Mouse (Mus musculus): ENCODE measurements at regions not wholly inside any gene's neighbourhood (a gene's known extent, or its start where the extent isn't known, plus 50 kb on each side); places are given as distances from the start of the nearest gene placed in this dataset.
"Not testable (repeated sequence)": the region's sequence is repeated elsewhere in the genome, so short reads cannot be mapped to it uniquely, and the experiment has no call there.

GRCm38 (mm10) chr2:149203896-149204295 lies 186.9 kb upstream of the Gm10750 start:
- no peaks in the 10 kb centered on the region for H3K27me3 ChIP-seq
- TF ChIP-seq CTCF (IDR thresholded peaks at IDR 0.05) = no peak
- ChIA-PET CTCF (no interaction called here), POLR2A (no interaction called here)
- in situ Hi-C loops (cut with MboI; ENCODE audit: low pct_unique_long_range_greater_than_20kb) = no loop called here
- ATAC-seq (no peak), DNase-seq (ENCODE audit: low read depth, low spot score) (no peak)

- ATAC-seq = no peak
- ChIA-PET POLR2A (no interaction called here), CTCF (interaction anchor here (1.0 kb wide), 1 partner anchor 21 kb away, joined by 3 read pairs; no protein-coding TSS in a partner anchor)
- DNase-seq (ENCODE audit: low read depth, low spot score) = no peak
- no peaks in the 10 kb centered on the region for H3K27me3 ChIP-seq
- in situ Hi-C loops (cut with MboI; ENCODE audit: low pct_unique_long_range_greater_than_20kb) = loop anchor here (5.0 kb wide), 1 partner anchor 103 kb away; no protein-coding TSS in a partner anchor
- no peak for TF ChIP-seq CTCF (IDR thresholded peaks at IDR 0.05)
Observed at GRCm38 (mm10) chr2:149195736-149196135, 178.7 kb upstream of the Gm10750 start.

DNA sequence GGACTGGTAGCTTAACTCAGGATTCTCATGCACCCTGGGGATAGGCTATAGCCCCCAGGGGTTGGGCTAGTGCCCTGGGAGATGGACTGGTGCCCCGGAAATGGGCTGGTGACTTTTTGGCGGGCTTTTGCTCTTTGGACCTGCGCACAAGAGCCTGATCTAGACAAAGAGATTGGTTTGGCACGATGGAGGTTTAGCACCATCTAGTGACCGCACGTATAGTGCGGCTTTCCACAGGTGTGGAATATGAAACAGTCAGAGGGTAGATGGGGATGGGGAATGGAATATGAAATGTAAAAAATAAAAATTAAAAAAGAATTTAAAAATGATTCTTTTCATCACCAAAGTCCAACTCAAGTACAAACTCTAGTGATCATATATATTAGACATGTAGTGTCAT lies 141.4 kb upstream of the Gm10750 start:
- CTCF ChIA-PET; ATAC-seq; H3K27me3 ChIP-seq; DNase-seq (ENCODE audit: low read depth, low spot score); in situ Hi-C loops (cut with MboI; ENCODE audit: low pct_unique_long_range_greater_than_20kb); POLR2A ChIA-PET: not testable (repeated sequence)
- peak; percentile 48 for TF ChIP-seq CTCF (IDR thresholded peaks at IDR 0.05)

DNA sequence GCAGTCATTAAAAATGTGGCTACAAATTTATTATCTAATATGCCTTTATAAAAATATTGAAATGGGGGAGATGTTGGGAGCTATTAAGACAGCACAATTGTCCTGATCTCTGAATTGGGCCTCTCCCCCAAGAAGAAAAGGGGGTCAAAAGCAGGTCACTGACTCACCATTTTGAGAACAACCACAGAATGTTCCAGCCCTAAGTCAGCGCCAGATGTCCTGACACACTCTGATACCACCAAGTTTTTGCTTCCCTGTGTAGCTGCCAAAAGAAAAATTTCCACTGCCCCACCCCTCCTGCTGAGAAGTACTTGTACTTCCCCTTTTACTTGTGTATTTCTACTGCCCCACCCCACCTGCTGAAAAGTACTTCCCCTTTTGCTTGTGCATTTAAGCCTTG lies 92.5 kb upstream of the Gm10750 start:
- in situ Hi-C loops (cut with MboI; ENCODE audit: low pct_unique_long_range_greater_than_20kb); DNase-seq (ENCODE audit: low read depth, low spot score); CTCF ChIA-PET; POLR2A ChIA-PET; ATAC-seq; H3K27me3 ChIP-seq: not testable (repeated sequence)

GRCm38 (mm10) chr2:149092146-149092545 lies 75.1 kb upstream of the Gm10750 start:
- in situ Hi-C loops (cut with MboI; ENCODE audit: low pct_unique_long_range_greater_than_20kb) = loop anchor here (5.0 kb wide), 1 partner anchor 105 kb away; no protein-coding TSS in a partner anchor
- POLR2A ChIA-PET = no interaction called here
- CTCF ChIA-PET = no interaction called here
- no peak for TF ChIP-seq CTCF (IDR thresholded peaks at IDR 0.05)
- no peak for DNase-seq (ENCODE audit: low read depth, low spot score)
- ATAC-seq = no peak
- H3K27me3 ChIP-seq = no peaks in the 10 kb centered on the region
